Mouse (Mus musculus) retina, embryonic 14.5 days (tissue): ENCODE data around the gene Dnase1l2.
"Not testable (repeated sequence)": the region's sequence is repeated elsewhere in the genome, so short reads cannot be mapped to it uniquely, and the experiment has no call there.

ENCODE experiments used
- DNase-seq: peaks from one replicate; pipeline ENCODE4 v3.0.0-alpha.2; 2015; ENCODE audit warnings: low spot score

The Dnase1l2 gene

DNA sequence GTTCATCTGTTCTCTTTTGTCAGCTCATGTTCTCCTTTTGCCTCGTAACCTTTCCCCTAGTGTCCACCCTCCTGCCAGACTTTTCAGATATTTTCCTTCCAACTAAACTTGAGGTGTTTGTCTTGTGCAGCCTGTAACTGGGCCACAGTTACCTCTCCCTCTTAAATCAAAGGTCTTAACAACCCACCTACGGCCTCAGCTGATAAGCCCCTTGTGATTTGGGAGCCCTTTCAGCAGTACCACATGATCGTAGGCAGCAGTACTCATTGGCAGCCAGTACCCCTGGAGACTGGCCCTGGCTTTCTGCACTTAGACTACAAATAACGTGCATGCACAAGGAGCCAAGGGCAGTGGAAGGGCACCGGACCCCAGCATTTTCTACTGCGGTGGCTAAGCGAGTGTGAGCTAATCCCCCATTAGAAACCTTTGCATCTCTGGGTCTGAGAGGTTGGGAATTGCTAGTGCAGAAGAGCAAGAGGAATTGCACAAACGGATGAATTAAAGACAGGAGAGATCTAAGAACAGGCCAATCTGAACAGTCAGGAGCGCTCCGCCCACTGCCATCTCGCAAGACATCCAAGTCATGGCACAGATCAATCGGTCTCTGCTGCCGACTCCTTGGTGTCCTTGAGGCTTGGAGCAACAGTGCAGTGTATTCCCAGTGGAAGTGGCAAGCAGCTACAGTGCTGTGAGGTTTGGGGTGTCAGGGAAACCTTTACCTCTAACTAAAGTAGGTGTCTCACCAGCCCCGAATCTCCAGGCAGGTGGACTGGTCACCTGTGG is 13.5 kb downstream of the Dnase1l2 start:
- DNase-seq, result no peak

GRCm38 (mm10) chr17:24427170-24427557 is 15.7 kb downstream of the Dnase1l2 start:
- peak; percentile 33 for DNase-seq

- DNase-seq, result peak; percentile 94
These were observed 16.3 kb downstream of the Dnase1l2 start, which contains the start of gene Eci1 for GRCm38 (mm10) chr17:24426471-24427169. Gene Eci1 (plus strand): TSS chr17:24426641.

DNA sequence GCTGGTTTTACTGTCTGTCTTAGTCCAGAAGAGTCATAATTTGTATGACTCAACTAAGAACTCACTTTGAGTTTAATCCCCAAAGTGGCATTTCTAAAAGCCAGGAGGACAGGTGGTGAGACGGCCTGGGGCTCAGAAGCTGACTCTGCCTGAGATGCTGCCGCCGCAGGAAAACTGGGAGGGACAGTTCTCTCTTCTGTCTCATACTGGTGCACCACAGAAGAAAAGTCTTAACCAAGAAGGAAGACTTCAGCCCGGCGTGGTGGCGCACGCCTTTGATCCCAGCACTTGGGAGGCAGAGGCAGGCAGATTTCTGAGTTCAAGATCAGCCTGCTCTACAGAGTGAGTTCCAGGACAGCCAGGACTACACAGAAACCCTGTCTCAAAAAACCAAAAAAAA is 17.0 kb downstream of the Dnase1l2 start:
- DNase-seq, result no peak

DNA sequence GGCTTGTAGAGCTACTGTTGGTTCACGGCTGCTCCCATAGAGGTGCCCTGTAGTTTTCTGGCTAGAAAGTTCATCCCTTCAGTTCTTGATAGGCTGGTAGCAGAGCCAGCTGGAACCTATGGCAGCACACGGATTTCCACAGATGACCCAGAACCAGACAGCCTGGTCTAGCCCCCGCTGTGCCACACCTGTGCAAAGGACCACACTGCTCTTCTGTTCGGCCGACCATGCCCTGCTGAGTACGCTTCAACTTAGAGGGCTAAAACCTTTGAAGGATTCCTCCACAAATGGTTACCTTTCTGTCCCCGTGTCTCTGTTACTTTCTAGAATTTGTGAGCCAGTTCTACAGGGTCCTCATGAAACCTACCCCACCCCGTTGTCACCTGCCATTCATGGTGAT is 17.6 kb downstream of the Dnase1l2 start:
- not testable (repeated sequence) for DNase-seq

- no peak for DNase-seq
These were observed 18.4 kb downstream of the Dnase1l2 start for GRCm38 (mm10) chr17:24424489-24424888.

DNA sequence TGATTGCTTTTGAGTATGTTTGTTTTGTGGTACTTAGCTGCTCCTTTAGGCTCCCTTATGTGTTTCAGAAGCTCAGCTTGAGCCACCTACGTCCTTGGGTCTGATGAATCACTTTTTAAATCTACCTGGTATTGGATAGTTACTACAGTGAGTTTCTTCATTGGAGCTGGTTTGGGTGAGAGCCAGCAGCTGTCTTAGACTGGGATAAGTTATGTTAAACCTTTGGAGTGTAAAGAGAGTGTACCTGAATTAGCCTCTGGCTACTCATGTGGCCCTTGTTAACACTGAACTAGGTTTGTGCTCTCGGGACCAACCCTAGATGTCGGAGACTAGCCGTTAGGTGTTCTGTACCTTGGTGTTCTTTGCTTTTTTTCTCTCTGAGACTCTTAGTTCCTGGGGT is 19.8 kb downstream of the Dnase1l2 start:
- DNase-seq, result no peak

DNA sequence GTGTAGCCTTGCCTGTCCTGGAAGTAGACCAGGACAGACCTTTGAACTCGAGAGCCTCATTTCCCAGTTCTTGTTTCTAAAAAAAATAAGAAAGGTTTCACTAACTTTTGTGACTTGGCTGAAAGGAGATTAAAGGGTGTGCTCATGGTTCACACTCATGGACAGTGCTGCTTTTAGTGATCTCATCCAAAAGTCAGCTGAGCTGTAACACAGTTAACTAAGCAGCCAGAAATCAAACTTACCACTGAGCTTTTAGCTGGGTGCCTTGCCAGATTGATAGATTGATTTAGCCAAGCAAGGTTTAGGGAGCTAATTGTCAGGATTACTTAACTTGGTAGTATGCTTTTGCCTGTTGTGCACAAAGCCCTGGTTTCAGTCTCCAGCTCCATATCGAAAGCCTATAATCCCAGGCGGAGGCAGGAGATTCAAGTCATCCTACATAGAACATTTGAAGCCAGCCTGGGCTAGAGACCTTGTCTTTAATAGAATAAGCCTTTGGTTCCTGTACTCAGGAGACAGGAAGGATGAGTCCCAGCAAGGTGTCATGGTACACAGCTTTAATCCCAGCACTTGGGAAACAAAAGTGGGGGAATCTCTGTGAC is 26.8 kb downstream of the Dnase1l2 start:
- no peak for DNase-seq

- peak; percentile 30 for DNase-seq
These were observed 27.9 kb downstream of the Dnase1l2 start for GRCm38 (mm10) chr17:24415011-24415410.

GRCm38 (mm10) chr17:24414230-24414976 is 28.5 kb downstream of the Dnase1l2 start, which contains the start of gene Rnps1:
Gene Rnps1 (plus strand): TSS chr17:24414565.
- DNase-seq, result peak; percentile 100

- DNase-seq, result no peak
These were observed 29.2 kb downstream of the Dnase1l2 start for GRCm38 (mm10) chr17:24413557-24414211.

GRCm38 (mm10) chr17:24407116-24407803 is 35.6 kb downstream of the Dnase1l2 start:
- DNase-seq, result no peak

- no peak for DNase-seq
These were observed 40.5 kb downstream of the Dnase1l2 start for GRCm38 (mm10) chr17:24402371-24402770.

- no peak for DNase-seq
These were observed 48.4 kb downstream of the Dnase1l2 start for GRCm38 (mm10) chr17:24394456-24394855.

GRCm38 (mm10) chr17:24393527-24393926 is 49.4 kb downstream of the Dnase1l2 start:
- DNase-seq, result no peak

- peak; percentile 42 for DNase-seq
These were observed 51.8 kb downstream of the Dnase1l2 start for GRCm38 (mm10) chr17:24391149-24391548.
